Mouse (Mus musculus): ENCODE measurements around the gene Trim15.
A peak's percentile ranks its signal among the peaks of the same experiment; 100 is the strongest.

Trim15 gene

GRCm38 (mm10) chr17:36825525-36825924 is 41.5 kb downstream of the Trim15 start:
- peak; percentile 61 for DNase-seq

GRCm38 (mm10) chr17:36824005-36824404 is 43.0 kb downstream of the Trim15 start:
- peak; percentile 67 to 69 for DNase-seq

GRCm38 (mm10) chr17:36811871-36812270 is 55.1 kb downstream of the Trim15 start, which contains the start of gene H2-M10.6:
Gene H2-M10.6 (plus strand): TSS chr17:36812171.
- no peak for DNase-seq

All from B cell, adult 2 months (primary cell).